Mouse (Mus musculus) frontal cortex, postnatal 25 days (tissue): Measurements from ENCODE around the gene Tmcc2.
A peak's percentile ranks its signal among the peaks of the same experiment; 100 is the strongest.
"Not testable (repeated sequence)": the region's sequence is repeated elsewhere in the genome, so short reads cannot be mapped to it uniquely, and the experiment has no call there.

Source experiments
- DNase-seq, 2 experiments: peaks; one replicate each; pipeline ENCODE4 v3.0.0; 2022; ENCODE audit warnings: low spot score in 2 of 2

The Tmcc2 gene

DNA sequence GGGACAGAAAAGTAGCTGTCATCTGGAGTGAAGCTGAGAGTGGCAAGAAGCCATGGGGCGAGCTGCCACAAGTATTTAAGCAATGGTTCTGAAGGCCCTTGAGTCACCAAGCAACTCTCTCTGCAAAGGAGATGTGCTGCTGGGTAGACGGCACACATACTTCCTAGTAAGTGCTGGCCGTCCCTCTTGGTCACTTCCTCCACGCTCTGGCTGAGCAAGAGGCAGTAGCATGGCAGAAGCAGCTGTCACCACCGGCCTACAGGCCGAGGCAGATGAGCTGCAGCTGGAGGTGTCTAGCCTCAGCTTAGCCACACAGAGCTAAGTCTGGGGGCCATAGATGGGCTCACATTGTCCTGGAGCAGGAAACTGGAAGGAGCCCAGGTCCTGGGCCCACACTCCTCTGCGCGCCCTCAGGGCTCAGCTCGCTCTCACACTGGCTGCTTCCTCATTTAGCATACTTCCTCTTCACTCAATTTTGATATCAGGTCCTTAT lies 20.4 kb downstream of the Tmcc2 start:
- no peak for DNase-seq

DNA sequence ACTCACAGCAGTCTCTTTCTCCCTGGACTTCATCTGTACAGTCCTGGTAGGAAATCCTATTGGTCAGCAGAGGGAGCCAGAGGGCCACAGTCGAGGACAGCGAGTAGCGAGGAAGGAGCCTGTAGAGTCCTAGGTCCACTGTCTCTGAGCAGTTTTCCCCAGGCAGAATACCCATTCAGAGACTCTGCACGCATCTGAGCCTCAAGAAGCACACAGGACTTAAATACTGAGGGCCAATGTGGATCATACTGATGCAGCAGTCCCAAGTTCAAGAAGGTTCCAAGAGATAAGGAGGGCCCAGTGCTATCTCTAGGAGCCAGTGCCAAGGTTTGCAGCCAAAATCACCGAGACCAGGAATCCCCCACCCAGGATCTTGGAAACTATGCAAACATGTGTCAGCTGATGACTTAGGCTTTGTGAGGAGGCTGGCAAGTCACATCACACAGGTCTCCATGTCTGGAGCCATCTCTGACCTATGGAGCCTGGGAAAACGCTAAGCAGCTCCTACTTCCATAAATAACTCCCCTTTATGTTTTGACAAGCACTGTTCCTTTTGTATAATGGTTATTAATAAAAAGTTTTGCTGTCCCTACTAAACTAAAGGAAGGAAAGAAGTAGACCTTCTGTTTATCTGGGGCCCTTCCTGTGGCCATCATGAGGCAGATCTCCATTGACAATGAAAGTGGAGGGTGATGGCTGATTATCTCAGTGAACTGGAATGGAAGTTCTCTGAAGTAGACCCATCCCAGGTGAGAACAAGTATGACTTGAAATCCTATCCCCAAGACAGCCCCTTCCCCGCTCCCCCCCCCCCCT lies 23.2 kb downstream of the Tmcc2 start:
- DNase-seq = peak in 1 of 2 experiments; percentile 76

DNA sequence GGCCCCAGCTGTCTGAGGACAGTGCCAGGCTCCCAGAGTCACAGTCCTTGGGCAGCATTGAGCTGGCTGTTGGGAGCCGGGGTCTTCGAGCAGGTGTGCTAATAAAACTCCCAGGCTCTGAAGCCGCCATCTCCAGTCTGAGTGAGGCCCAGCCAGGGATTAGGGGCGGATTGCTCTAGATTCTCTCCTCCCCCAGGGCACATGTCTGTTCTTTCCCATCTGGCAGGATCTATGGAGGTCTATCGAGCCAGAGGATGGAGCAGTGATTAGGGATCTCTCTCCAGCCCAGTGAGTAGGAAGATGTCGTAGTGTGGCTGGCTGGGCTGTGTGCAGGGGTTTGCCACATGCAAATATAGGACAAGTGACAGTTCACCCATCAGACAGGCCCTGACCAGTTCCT lies 24.1 kb downstream of the Tmcc2 start:
- no peak for DNase-seq

DNA sequence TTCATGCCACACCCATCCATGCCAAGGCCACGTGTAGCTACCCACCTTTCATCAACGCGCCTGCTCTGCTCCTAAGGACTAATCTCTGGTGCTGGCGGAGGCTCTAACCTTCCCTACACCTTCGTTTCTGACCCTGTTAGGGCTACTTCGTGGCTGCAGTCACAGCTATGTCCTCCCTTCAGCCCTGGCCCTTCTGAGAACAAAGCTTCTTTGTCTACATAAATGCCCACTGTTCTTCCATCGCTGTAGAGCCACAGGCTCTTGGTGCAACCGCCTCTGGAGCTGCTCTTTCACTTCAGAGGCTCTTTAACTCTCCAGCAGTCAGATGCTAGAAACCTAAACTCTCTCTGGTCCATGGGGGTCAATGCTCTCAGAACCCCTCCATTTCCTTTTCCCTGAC lies 24.8 kb downstream of the Tmcc2 start:
- DNase-seq = no peak

DNA sequence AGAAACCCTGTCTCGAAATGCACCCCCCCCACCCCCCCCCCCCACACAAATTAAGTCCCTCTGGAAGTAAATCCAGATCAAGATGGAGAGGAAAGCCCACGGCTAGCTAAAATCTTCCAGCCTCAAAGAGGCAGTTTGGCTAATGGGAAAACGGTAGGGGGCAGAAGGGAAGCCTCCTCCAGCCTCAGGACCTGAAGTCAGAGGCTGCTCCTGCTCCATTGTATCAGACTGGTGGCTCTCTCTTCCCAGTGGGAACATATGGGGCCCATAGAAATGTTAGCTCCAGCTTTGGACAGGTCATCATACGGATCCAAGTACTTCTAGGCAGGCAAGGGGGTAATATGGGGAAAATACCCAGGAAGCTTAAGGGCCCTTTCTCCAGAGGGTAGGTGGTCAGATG lies 25.4 kb downstream of the Tmcc2 start:
- no peak for DNase-seq

DNA sequence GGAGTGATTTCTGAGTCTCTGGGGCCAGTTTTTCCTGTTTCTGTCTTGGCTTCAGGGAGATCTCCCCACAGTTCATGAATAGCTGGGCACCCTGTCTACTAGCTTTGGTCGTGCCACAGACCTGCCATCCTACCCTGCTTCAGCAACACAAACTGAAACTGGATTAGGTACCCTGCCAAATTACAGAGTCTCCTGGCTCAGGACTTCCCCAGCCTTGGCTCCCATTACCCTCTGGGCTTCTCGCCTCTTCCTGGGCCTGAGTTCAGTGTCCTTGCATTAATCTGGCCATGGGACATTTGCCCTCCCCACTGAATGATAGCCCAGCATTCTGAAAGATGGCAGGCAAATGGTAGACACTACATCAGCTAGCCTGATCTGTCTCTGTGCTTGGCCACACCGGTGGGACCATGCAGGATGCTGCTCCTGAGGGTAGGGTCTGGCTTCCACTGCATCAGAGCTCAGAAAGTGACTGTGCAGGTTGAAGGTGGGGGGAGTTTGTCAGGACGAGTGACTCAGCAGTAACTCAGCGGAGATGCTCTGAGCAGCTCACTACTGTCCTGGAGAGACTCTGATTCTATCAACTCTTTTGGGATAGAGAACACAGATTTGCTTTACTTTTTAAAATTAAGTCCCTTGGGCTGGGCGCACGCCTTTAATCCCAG lies 26.1 kb downstream of the Tmcc2 start:
- no peak for DNase-seq

DNA sequence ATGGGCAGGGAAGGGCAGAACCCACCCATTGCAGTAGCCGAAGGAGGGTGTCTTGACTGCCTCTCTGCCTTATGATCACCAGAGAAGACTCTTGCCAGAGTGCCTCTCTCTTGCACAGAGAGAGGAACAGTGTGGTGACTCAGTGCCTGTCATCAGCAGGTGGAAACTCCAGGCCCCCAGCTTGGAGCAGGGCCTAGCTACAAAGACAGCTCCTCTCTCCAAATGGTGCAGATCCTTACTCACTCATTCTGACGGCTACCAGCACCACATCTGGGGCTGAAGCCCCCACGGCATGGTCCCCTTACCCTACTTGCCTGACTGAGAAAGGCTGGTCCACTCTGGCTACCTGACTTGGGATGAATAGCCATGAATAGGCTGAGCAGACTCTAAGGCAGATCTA lies 26.7 kb downstream of the Tmcc2 start:
- DNase-seq = no peak

DNA sequence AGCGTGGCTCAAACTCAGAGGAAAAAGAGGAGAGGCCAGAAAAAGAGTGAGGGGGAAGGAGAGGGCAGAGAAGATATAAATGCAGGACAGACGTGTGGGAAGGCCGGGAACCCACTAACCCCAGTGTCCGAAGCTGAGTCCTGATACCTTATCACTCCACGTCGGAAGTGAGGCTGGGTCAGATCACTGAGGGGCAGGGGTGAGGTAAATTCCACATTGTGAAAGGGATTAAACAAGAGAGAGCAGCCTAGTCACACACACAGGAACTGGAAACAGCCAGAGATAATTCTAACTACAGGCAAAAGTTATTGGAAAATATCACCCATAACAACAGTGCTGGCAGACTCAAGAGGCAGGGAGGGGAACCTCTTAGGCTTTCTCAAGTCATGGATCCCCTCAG lies 29.1 kb downstream of the Tmcc2 start:
- no peak for DNase-seq

DNA sequence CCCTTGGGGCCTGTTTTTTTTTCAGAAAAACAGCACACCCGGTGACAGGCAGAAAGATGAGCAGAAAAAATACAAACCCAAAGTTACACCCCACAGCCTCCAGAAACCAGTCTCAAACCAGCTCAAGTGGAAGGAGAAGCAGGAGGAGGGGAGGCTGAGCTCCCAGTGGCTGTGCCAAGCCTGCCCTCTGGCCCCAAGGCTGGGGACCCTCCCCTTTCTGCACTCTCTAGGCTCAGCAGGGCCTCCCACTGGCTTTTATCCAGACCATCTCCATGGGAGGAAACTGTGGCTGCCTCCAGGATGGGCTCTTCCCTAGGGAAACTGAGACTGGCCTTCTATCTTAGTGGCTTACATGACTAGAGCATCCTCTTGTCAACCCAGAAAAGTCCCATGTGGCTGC lies 34.2 kb downstream of the Tmcc2 start:
- DNase-seq = no peak

DNA sequence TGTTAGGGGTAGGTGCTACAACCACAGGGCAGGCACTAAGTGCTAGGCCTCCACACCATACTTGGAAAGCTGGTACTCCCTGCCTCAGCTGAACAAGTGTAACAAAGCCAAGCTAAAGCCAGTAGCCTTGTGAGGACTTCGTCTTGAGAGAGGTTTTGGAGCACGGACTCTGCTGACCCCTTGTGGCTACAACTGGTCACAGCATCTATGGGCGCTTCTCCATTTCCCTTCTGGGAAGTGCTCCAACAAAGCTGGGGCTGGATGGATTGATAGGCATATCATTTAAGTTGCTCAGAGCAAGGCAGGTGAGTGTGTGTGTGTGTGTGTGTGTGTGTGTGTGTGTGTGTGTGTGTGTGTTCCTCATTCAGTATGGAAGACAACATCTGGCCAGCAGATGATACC lies 35.2 kb downstream of the Tmcc2 start:
- DNase-seq = peak; percentile 80 to 83

DNA sequence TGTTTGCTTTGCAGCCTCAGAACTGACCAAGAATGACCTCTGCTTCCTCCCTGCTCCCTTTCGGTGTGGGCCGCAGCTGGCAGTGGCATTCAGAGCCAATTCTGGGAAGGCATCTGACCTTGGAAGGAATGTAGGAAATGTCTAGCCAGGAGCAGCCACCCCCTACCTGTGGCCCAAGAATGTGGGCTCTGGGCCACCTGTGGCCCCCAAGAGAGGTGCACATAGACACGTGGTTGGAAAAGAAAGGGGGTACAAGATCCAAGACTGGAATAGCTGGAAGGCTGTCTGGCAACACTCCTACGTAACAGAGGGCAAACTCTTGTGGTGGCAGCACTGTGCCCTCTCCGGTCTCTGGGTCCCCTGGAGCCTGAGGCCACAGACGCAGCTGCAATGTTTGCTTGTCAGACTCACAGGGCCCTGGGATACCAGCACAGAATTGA lies 35.9 kb downstream of the Tmcc2 start:
- DNase-seq = no peak

DNA sequence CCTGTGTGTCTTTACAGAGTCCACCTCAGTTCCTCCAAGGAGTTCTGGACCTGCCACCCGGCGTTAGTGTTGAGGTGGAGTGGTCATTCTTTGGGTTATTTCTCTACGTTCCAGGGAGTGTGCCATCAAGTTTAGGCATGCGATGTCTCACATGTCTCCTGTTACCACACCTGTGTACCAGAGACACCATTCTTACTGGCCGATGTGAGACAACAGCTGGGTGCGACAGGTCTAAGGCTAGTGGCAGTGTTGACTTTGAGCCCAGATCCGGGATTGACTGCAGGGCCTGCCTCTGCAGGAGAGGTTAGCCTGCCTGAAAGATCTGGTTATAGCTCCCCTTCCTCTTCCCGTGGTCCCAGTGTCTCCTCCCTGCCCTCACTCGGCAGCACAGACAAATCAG lies 36.8 kb downstream of the Tmcc2 start:
- DNase-seq = no peak

DNA sequence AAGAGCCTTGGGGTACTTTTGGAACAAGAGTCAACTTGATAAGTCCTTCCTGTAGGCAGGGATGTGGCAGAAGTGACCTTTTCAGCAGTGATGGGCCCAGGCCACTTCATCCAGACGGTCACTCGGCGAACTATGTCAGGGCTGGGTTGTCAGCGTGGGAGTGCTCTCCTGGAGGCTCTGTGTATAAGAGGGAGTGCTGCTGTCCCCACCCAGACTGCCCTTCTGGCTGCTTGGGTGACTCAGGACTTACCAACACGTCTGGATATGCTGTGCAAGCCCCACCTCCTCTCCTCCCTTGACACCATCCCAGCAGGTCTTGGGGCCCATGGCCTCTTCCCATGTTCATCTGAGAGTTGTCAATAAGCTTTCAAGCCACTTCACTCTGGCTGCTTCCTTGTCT lies 37.7 kb downstream of the Tmcc2 start:
- DNase-seq = no peak

DNA sequence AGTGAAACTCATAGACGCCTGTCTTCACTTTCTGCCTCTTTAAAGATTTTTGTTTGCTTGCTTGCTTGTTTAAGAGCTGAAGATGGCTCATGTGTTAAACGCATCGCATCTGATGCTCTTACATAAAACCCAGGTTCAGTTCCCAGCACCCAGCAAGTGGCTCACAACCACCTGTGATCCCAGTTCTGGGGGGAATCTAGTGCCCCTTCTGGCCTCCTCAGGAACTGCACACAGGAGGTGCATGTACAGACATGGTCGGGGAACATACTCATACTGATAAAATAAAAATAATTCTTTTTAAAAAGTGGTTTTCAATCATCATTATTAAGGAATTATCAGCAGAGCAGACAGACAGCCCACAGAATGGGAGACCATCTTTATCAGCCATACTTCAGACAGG lies 40.0 kb downstream of the Tmcc2 start:
- no peak for DNase-seq

DNA sequence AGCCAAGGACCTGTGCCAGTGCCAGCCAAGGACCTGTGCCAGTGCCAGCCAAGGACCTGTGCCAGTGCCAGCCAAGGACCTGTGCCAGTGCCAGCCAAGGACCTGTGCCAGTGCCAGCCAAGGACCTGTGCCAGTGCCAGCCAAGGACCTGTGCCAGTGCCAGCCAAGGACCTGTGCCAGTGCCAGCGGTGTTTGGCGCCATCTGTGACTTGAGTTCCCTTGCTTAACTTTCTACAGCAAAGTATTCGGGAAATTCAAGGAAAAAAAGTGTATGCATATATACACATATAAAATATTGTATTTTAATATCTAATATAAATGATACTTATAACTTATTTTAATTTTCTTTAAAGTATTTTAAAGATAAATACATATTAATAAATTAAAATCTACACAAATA lies 41.5 kb downstream of the Tmcc2 start:
- DNase-seq = not testable (repeated sequence)

DNA sequence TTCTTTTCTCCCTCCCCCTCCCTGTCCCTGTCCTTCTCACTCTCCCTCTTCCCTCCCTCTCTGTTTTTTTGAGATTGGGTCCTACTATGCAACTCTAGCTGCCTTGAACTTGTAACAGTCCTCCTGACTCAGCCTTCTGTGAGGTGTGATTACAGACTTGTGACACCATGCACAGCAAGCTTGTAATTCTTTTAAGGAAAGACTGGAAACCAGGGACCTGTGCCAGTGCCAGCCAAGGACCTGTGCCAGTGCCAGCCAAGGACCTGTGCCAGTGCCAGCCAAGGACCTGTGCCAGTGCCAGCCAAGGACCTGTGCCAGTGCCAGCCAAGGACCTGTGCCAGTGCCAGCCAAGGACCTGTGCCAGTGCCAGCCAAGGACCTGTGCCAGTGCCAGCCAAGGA lies 42.0 kb downstream of the Tmcc2 start:
- not testable (repeated sequence) for DNase-seq

DNA sequence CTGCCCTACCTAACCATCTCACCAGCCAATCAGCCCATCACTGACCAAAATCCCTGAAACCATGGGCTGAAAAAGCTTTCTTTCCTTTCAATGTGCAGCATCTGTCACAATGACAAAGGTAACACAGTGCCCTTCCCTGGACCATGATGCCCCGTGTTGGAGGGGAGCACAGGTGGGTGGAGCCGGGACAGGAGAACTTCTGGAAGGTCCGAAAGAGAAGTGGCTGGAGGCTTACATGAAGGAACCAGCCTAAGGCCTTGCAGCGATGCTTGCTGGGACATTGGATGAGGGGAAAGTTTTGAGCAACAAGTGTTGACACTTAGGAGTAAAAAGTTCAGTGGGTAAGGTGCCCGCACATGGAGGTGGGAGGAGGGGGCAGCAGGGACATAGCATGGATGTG lies 42.7 kb downstream of the Tmcc2 start:
- no peak for DNase-seq

DNA sequence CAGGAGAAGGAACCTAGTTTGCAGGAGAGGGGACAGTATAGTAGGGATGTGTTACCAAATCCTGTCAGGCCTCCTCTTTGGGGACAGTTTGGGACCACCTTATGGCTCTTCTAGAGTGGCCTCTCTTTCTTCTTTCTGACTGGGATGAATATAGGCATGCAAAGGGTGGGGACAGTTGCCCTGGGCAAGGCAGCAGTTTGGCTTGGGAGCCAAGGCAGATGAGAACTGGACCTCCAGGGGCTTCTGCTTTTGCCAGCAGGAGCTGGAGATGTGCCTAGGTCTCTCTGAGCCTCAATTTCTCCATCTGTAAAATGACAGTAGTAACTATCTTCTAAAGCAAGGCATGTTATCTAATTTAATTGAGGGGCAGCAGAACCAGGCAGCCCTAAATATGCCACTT lies 44.1 kb downstream of the Tmcc2 start:
- DNase-seq = no peak

DNA sequence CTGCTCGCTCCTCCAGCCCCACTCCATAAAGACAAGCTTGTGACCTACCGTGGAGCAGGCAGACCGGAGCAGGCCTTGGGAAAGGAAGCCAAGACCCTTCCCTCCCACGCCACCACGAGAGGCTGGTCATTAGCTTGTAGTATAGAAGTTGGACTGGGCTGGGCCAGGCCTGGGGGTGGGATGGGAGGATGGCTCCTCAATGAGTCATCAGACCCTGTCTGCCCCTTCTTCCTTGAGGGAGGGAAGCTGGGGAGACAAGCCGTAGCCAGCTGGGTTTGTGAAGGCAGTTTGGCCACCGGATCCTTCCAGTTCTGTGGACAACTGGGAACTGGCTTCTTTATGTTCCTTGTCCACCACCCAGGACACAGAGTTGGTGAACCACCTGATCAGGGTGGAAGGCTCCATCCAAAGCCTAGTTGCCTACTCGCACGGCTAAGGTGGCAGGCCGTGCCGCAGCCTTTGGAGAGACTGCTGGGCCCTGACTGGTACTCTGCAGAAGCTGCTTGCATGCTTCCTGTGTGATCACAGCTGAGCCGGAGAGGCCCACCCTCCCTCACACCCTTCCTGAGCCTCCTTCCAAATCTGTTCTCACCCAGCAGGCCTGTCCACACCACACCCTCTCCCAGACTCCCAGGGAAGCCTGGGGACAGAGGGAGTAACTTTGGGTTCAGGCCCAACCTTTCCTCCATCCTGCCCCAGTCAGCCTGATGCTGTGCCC lies 44.8 kb downstream of the Tmcc2 start:
- DNase-seq = no peak

DNA sequence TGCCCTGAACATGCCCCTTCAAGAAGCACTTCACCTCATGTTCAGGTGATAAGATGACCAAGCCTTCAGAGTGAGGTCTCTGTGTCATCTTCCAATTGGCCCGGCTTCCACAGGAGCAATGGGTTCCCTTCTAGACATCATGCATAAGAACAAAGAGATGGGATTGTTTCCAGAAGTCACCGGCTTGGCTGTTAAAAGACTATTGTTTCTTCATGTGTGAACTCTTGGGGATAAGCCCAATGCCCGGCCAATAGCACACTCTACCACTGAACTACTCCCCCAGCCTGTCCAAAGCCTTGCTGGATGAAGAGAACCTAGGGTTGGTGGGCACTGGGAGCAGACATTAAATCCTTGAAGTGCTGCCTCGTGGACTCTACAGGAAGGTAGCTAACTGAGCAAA lies 45.6 kb downstream of the Tmcc2 start:
- DNase-seq = no peak

DNA sequence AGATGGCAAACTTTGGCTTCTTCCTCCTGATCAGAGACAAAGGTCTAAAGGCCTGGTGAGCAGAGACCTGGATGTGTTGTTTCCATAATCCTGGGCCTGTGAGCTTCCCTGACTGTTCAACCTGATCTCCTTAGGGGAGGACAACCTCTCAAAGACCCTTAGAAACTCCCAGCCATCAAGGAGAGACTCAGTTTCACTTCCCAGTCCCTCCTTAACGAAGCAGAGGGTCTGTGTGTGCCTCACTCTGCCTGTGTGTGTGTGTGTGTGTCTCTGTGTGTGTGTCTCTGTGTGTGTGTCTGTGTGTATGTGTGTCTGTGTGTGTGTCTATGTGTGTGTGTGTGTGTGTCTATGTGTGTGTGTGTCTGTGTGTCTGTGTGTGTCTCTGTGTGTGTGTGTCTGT lies 47.4 kb downstream of the Tmcc2 start:
- no peak for DNase-seq

DNA sequence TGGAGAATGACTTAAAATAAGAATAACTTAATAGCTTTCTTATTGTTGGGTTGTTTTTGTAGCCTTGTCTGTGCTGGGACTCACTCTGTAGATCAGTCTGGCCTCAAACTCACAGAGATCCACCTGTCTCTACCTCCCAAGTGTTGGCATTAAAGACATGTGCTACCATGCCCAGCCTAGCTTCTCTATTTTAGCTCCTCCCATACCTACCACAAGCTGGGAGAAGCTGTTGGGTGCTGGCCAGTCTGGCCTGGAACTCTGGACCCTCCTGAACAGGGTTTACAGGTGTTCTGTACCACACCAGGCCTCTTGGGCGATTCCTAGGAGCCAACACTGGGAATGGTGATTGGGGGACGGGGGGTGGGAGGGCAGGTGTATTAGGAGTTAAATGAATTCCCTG lies 47.9 kb downstream of the Tmcc2 start:
- DNase-seq = no peak

DNA sequence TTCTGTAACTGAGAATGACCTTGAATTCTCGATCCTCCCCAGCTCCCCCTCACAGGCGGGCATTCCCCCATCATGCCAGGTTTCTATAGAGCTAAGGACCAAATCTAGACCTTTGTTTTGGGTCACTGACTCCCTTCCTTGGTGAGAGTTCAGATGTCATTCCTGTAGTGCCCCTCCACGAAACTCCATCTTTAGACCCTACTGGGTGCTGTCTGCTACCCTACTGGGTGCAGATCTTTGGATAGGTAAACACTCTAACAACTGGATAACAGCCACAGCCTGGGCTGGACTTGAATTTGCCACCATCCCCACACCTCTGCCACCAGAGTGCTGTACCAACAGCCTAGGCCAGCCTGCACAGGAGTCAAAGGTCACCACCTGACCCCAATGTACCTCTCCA lies 48.6 kb downstream of the Tmcc2 start:
- no peak for DNase-seq
